Comparison of ENCODE assay signal across 8 mouse cellular contexts in the genomic region with DNA sequence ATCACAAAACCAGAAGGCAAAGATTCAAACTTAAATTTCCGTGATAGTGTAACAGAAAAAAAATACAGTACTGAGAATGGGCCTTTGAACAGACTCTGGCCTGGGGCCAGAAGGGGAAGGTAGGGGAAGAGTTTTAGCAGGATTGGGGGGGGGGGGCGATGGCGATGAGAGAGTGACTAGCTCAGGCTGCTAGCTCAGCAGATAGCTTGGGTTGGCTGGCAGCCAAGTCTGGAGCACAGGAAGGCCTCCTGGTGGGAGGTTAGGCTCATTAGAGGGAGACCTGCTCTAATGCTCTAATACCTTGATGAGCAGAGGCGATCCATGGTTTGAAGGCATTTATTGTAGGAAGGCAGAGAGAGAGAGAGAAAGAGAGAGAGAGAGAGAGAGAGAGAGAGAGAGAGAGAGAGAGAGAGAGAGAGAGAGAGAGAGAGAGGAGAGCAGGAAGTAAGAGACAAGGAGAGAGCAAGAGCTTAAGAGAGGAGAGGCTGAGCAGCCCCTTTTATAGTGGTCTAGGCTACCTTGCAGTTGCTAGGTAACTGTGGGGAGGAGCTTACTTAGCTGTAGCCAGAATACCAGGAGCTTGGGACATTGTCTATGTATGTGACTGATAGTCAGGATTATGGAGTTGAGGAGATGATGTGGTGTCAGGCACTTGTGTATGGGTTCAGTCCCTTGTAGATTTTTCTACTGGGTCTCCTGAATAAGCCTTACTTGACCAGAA.
DNase-seq lines count a peak whose midpoint lies in the region; TF ChIP-seq lines count a peak whose summit lies in the region.

No protein-coding gene starts in this region.

- TF ChIP-seq CTCF in layer of hippocampus, adult 2 months (conservative IDR thresholded peaks at IDR 0.05): no peak

- H3K27ac ChIP-seq in layer of hippocampus, adult 2 months: no peak overlapping the region

- peak; percentile 11 to 25 for DNase-seq in heart, postnatal 14 days
- no peak for DNase-seq in heart, postnatal 36 days
- DNase-seq in Muller cell, postnatal 12 days (ENCODE audit: inconsistent ontology term): peak; percentile 54
- peak; percentile 33 for DNase-seq in cerebellum, adult 9-10 months
- peak; percentile 38 for DNase-seq in kidney, adult 9 months
- peak; percentile 48 for DNase-seq in retina, embryonic 14.5 days (ENCODE audit: low spot score)
- DNase-seq in ovary, adult 18-20 months (ENCODE audit: low spot score): no peak
- no peak for DNase-seq in layer of hippocampus, adult 2 months (ENCODE audit: low spot score in 2 of 2)

- intact Hi-C loops in heart, postnatal 14 days (cut with DNase I): no loop called here
- intact Hi-C loops in heart, postnatal 36 days (cut with DNase I): no loop called here

- H3K4me3 ChIP-seq in layer of hippocampus, adult 2 months: no peak overlapping the region

Comparison
In these comparisons a context has a peak if more than half of its experiments do, and no peak if none do; other contexts are left out.
1. DNase-seq: peak in heart, postnatal 14 days (2 of 2), Muller cell, postnatal 12 days (single experiment), cerebellum, adult 9-10 months (single experiment), kidney, adult 9 months (single experiment) and retina, embryonic 14.5 days (single experiment); none in heart, postnatal 36 days (0 of 2), ovary, adult 18-20 months (single experiment) and layer of hippocampus, adult 2 months (0 of 2).